Mouse (Mus musculus) kidney, adult 8-10 months (tissue): ENCODE data around the gene Fndc3b.

Source experiments
- DNase-seq, 2 experiments: peaks; one replicate each; pipeline ENCODE4 v3.0.0; 2022

The Fndc3b gene

DNA sequence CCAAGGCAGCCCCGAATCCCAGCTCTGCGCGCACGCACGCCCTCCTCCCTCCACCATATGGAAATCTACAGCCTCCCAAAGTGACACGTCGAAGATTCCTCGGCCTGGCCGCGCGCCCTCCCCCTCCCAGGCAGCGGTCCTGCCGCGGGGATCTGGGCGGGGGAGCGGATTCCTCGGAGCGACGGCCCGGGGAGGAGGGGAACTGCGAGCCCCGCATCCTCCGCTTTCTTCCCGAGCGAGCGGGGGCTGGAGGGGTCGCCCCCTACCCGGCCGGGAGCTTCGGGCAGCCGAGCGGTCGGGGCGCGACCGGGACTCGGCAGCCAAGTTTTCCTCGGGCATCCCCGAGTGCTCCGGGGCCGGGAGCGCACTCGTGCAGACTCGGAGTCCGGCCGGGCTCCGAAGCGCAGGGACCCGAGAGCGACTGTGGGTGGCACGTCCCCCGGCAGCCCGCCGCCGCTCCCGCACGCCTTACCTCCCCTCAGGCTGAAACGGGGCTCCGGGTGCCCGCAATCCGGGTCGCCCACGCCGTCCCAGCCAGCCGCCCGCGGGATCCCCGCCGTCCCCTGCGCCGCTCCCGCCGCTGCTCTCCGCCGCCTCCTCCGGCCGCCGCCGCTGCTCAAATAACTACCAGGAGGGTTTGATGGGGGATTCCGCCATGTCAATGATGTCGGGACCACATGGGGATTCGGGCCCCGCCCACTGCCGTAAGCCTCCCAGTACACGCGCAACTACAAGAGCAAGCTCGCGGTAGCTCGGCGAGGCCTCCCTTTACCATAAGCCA, at the start of gene Fndc3b:
Gene Fndc3b, minus strand, starts transcription at position 660 of the 781 bp plus-strand sequence.
- DNase-seq: peak; percentile 92 to 95

DNA sequence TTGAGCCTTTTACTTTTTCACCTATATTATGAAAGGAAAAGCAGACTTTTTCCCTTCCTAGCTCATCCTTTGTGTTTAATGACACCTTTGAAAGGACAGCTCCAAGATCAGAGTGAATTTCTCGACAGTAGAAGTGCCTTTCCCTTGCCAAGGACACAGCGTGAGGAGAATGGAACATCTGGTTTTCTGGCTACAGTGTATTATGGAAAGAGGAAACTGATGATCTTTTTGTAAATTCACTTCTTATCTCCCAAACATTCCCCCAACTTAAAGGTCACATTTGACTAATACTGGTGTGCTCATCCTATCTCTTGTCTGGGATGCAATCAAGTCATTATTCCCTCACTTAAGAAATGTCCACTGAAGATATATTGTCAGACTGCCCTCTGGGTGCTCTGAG, 49.2 kb upstream of the Fndc3b start:
- no peak for DNase-seq

DNA sequence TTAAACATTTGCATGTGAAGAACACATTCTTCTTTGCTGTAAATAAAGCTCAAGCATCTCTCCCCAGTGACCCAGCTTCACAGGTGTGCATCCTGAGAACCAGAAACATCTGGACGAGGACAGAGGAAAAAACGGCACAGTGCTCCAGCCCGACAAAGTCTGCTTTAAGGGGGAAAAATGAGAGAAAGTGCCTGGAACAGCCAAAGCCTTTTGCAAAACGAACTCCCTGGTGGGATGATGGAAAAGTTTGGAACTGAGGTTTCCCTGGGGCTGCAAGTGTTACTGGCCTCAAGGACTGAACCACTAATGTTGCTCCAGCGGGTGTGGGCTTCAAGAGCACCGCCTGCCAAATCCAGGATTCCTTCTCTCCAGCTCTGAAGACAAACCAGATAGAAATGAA, 47.9 kb upstream of the Fndc3b start:
- DNase-seq: no peak

GRCm38 (mm10) chr3:27751657-27752056, 40.5 kb upstream of the Fndc3b start:
- no peak for DNase-seq

DNA sequence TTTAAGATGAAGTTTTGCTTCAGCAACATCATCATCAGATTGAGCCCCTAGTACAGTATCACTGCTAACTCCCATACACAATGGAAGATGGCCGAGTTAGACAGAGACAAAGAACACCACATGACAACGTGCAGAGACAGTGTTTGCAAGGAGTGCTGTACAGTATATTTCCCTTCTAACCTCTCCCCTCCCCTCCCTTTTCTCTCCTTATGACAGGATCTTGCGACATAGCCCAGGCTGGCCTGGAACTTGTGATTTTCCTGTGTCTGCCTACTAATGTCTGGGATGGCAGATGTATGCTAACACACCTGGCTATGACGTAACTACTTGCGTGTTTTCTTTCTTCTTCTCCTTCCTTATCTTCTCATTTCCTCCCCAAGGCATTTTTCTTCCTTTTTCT, 40.0 kb upstream of the Fndc3b start:
- no peak for DNase-seq

- no peak for DNase-seq
These were observed 34.5 kb upstream of the Fndc3b start for GRCm38 (mm10) chr3:27745651-27746050.

GRCm38 (mm10) chr3:27744754-27745153, 33.6 kb upstream of the Fndc3b start:
- DNase-seq: peak in 1 of 2 experiments; percentile 15

- DNase-seq: no peak
These were observed 32.4 kb upstream of the Fndc3b start for GRCm38 (mm10) chr3:27743271-27744145.

DNA sequence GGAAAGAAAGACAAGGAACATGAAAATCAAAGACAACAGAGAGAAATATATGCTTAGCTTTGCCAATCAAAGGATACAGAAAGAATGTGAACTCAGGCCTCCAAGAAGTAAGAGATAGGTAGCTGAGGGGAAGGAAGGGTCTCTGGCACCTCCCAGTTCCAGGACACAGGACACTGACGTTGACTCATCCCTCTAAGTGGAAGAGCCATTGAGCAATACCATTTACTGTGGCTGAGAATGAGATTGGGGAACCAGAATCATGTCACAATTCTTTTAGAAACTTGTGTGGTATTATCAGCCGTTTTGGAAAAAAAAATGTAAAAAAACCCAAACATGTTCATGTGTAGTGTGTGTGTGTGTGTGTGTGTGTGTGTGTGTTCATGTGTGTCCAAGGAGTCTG, 31.0 kb upstream of the Fndc3b start:
- DNase-seq: no peak

GRCm38 (mm10) chr3:27740136-27740535, 29.0 kb upstream of the Fndc3b start:
- DNase-seq: no peak

GRCm38 (mm10) chr3:27736180-27736579, 25.1 kb upstream of the Fndc3b start:
- DNase-seq: no peak

DNA sequence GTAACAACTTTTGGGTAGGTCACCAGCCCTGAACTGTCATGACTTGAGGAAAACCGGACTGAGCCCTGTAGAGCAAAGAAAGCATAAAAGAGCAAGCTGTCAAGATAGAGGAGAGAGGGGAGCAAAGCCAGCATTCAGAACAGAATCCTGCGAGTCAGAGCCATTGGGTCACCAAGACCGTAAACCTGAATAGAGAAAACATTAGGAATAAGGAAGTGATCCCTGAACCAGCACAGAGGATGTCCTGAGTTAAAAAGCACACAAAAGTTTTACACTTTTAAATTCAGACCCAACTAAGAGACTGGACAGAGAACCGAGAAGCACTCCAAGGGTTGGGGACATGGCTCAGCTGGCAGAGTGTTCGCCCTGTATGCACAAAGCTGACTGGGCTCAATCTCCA, 24.0 kb upstream of the Fndc3b start:
- DNase-seq: no peak

DNA sequence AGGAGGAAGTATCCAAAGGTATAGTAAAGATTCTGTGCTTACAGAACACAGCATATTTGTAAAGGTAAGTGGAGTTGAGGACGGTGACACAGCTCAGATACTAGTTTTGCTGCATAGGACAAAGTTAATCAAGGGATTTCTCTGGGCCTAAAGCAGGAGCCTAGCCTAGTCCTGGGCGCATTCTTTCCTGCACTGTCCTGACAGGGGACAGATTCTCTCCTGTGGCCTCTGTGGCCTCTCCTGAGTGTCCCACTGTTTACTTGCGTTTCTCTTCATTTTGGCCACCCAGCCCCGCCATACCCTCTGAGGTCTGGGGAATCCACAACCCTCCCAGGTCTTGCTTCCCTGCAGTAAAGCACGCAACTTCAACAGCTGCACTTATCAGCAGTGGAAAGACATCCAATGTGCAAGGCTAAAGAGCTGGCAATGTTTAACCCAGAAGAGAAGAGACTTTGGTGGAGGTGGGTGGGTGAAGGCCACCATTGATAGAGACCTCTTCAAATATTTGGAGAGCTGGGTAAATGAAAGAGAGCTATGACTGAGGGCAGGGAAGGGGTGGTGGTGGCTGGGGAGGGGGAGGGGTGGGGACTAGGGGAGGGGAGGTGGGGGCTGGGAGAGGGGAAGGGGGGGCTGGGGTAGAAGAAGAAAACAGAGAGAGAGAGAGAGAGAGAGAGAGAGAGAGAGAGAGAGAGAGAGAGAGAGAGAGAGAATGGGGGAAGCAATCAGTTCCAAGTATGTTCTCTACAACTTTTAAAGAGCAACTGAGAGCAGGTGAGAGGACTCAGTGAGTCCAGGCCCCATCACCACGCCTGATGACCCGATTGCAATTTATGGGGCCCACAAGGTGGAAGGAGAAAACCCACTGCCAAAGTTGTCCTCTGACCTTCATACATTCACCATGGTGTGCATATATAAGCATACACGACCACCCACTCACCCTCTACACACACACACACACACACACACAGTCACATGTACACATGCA, 18.0 kb upstream of the Fndc3b start:
- DNase-seq: no peak

DNA sequence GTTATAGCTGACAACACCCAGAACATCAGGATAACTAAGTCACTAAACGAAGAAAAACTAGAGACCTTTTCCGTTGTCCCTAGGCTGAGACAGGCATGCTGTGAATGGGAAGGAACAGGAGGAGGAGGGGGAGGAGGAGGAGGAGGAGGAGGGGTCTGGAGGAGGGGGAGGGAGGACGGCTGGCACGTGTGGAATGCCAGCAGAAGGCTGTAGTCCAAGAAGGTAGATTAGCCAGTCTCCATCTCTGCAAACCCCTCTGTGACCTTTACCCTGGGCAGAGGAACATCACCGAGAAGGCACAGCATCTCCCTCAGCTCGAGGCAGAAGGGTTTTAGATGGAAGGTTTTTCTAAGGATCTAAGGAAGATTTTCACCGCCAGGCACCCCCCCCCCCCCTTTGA, 17.1 kb upstream of the Fndc3b start:
- no peak for DNase-seq

GRCm38 (mm10) chr3:27725752-27726151, 14.6 kb upstream of the Fndc3b start:
- peak; percentile 41 to 47 for DNase-seq

DNA sequence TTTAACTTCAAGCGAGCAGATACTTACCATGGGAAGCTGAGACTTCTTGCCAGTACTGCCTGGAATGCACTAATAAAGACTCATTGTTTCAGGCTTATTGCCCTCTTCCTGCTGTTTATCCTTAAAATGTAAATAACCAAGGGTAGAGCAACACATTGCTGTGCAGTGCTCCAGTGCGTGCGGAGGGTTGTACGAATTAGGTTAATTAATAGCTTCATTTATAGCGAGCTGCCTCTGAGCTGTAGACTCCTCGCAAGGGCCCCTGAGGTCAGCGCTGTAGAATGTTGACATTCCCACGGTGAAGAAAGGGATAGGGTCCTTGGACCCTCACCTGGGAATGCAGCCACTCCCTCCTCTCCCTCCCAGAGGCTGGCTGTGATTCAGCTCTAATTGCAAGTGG, 13.1 kb upstream of the Fndc3b start:
- no peak for DNase-seq

- DNase-seq: no peak
These were observed 7.8 kb upstream of the Fndc3b start for GRCm38 (mm10) chr3:27718829-27719365.

GRCm38 (mm10) chr3:27713971-27714370, 2.9 kb upstream of the Fndc3b start:
- DNase-seq: no peak

DNA sequence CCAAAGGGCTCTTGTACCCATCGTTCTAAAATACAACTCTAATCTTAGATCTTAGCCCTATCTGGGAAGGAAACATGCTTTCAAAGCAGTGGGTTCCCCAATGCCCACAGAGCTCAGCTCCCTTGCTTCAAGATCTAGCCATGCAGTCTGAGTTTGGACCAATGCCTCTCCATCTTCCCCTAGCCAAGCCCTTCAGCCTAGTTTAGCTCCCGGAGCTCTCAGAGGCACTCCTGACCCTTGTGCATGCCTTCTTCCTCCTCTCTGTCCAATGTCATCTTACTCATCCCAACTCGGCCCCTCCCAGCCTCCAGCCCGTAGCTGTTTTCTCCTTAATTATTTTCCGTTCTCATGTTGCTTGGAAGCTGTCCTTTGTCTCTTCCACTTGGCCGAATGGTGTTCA, 1.3 kb upstream of the Fndc3b start:
- no peak for DNase-seq

- DNase-seq: peak; percentile 68 to 71
These were observed 1.0 kb downstream of the Fndc3b start for GRCm38 (mm10) chr3:27709906-27710647.

GRCm38 (mm10) chr3:27709096-27709905, 1.8 kb downstream of the Fndc3b start:
- DNase-seq: peak; percentile 61 to 64
